Mouse (Mus musculus): Measurements from ENCODE around the gene Inhbb. TPM values are rescaled to one million over a fixed set of nuclear protein-coding genes. Genes with fewer than 3 reads are reported as not detected.

The Inhbb gene
- total RNA-seq, 4 experiments from 2014 or later: 3.7 to 5.1 (median 4.6) TPM

- DNase-seq (ENCODE audit: low spot score in 2 of 2): no peak
These were observed 1.7 kb downstream of the Inhbb start for GRCm38 (mm10) chr1:119420189-119420983.

DNA sequence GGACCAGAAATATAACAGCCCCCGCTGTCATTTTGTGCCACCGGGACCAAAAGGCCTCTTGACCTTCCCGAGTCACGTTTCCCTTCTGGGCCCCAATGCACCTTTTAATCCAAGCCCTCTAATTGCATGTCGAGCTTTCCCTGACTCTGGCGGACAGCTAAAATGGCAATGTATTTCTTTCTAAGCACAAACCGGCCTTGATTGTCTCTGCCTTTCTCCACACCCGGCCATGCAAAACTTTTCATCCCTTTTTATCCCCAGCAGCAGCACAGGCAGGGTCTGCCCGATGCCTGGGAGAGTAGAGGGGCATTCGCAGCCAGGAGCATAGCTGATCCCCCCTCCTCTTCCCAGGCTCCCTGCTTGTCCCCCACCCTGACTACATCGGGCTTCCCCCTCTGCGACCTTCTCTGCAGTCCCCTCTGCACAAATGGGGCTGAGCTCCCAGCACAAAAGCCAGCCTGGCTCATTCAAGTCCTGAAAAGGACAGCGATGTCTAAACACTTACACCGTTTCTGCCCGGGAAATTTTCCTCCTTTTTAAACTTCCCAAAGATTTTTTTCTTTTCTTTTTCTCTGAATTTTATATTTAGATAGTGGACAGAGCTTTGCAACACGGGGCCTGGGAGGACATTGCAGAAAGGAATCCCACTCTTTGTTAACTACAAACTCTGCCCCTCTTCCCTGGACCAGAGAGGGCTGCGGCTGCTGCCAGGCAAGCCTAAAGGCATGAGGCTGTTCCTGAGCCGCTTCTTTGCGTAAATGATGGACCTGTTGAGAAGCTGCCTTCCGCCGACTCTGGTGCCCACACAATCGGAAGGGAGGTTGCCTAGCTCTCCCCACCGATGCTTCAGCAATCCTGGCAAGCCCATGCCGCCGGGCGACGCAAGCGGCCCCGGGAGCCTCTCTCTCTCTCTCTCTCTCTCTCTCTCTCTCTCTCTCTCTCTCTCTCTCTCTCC is 2.6 kb downstream of the Inhbb start:
- no peak for DNase-seq (ENCODE audit: low spot score in 2 of 2)

- no peak for DNase-seq (ENCODE audit: low spot score in 2 of 2)
These were observed 4.1 kb downstream of the Inhbb start for GRCm38 (mm10) chr1:119417991-119418390.

GRCm38 (mm10) chr1:119417542-119417941 is 4.5 kb downstream of the Inhbb start:
- DNase-seq (ENCODE audit: low spot score in 2 of 2): no peak

DNA sequence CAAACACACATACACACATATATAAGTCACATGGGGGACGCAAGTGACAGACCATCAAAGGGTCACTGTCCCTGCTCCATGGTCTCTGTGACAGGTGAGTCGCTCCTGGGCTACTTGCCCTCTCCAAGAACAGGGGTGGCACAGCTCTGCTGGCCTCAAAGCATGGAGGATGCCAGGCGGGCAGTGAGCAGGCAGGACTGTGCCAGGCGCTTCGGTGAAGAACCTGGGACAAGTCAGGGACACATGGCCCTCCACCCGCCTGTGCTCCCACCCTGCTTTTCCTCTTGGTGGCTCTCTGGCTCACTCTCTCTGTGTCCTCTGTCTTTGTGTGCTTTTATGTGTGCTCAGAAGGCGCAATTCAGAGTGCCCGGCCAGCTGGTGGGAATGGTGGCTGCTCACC is 5.4 kb downstream of the Inhbb start:
- DNase-seq (ENCODE audit: low spot score in 2 of 2): no peak

DNA sequence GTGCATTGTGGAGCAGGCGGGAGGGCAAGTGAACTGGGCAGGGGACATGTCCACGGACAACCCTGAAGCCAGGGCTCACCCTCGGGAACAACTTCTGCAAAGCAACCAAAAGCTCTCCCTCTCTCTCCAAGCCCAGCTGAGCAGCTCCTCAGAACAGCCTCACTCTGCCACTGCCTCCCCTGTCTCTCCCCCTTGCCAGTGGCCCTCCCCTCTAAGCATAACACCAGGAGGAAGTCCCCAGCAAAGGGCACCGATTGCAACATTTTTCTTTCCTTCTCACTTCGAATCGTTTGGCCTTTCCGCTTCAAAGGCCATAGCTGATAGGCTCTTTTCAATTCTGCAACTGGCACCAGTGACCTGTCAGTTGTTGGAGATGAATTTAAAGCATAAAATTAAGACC is 5.9 kb downstream of the Inhbb start:
- DNase-seq (ENCODE audit: low spot score in 2 of 2): no peak

GRCm38 (mm10) chr1:119415151-119415550 is 6.9 kb downstream of the Inhbb start:
- no peak for DNase-seq (ENCODE audit: low spot score in 2 of 2)

DNA sequence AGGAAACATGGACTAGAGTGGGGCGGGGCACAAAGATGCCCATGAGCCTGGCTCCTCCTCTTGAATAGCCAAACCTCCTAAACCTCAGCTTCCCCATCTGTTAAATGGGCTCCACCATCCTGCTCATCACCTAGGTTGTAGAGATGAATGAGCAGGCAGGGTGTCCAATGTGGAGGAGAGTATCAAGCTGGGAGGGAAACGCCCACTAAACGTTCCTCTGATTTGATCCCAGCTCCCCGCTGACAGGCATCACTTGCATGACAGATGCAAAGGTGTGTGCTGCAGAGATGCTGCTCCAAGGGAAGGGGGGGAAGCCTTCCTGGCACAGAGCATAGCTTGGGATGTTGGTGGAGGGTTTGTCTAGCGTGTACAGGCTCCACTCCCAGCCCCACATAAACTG is 11.4 kb downstream of the Inhbb start:
- no peak for DNase-seq (ENCODE audit: low spot score in 2 of 2)

- no peak for DNase-seq (ENCODE audit: low spot score in 2 of 2)
These were observed 12.4 kb downstream of the Inhbb start for GRCm38 (mm10) chr1:119409599-119410168.

GRCm38 (mm10) chr1:119409106-119409505 is 12.9 kb downstream of the Inhbb start:
- no peak for DNase-seq (ENCODE audit: low spot score in 2 of 2)

DNA sequence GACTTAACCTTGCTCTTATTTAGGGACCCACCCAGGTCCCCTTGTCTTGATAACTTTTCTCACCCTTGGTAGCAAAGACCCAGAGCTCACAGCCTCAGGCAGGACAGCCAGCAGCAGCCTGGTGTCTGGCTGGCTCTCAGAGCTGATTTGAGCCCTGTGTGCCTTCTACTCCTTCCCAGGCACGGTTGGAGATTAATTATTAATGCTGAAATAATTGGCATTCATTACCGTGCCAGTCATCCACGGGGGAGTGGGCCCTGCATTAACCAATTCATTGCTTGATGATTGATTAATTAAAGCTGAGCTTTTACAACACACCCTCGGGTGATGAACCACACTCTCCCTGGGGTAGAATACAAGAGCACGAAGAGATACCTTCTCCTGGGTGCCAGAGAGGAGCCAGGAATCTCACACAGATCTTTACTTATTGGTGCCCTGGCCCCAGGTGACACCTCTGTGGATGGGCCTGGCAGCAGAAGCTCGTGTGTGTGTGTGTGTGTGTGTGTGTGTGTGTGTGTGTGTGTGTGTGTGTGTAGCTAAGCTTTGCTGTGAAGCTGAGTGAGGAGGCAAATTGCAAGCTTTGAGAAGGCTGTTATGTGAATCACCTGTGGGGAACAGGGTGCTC is 14.2 kb downstream of the Inhbb start:
- DNase-seq (ENCODE audit: low spot score in 2 of 2): no peak

GRCm38 (mm10) chr1:119404798-119405197 is 17.2 kb downstream of the Inhbb start:
- DNase-seq (ENCODE audit: low spot score in 2 of 2): no peak

- DNase-seq (ENCODE audit: low spot score in 2 of 2): no peak
These were observed 17.7 kb downstream of the Inhbb start for GRCm38 (mm10) chr1:119404341-119404740.

DNA sequence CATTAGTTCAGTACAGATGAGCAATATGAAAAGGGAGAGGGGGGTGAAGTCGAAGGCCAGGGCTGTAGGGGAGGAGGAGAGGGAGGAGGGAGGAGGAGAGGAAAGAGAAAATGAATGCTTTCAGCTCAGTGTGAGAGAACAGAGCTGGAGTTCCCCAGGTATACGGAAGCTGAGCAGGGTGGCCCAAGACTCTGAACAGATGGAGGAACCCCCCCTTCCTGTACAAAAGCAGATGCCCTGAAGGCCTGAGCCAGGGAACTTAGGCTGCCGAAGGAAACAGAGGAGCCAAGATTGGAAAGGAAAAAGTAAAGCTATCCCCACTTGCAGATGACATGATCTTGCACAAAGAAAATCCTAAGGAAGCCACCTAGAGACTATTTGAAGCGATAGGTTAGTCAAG is 20.8 kb downstream of the Inhbb start:
- DNase-seq (ENCODE audit: low spot score in 2 of 2): no peak

DNA sequence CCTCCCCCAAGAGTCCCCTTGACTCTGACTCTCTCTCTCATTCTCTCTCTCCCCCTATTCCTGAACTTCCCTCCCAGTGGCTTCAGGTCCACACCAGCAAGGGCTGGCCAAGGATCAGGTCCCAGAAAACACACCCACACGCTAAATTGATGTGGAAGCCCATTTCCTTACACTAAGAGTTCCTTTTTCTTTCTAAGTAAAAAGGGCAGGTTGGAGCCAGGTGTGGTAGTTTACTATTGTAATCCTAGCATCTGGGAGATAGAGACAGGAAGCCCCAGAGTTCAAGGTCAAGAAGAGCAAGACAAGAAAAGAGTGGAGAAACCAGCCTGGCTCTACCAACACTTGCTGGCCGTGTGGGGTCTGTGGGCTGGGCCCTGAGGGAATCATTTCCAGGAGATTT is 23.4 kb downstream of the Inhbb start:
- no peak for DNase-seq (ENCODE audit: low spot score in 2 of 2)

- no peak for DNase-seq (ENCODE audit: low spot score in 2 of 2)
These were observed 24.2 kb downstream of the Inhbb start for GRCm38 (mm10) chr1:119397839-119398238.

DNA sequence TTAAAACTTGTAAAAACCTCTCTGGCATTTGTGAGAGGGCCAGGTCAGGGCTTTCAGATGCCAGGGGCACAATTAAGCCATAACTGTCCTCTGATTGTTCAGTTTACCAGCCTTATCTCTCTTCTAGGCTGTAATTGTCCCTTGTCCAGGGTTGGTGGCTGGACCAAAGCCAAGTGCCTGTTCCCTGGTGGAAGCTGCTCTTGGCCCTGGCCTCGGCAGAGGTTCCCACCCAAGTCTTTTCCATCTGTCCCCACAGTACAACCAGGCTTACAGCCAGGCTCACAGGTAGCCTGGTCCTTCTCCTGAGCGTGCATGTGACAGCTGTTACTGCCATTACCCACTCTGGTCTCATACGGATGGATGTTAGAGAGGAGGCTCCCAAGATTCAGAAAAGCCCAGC is 30.7 kb downstream of the Inhbb start:
- no peak for DNase-seq (ENCODE audit: low spot score in 2 of 2)

DNA sequence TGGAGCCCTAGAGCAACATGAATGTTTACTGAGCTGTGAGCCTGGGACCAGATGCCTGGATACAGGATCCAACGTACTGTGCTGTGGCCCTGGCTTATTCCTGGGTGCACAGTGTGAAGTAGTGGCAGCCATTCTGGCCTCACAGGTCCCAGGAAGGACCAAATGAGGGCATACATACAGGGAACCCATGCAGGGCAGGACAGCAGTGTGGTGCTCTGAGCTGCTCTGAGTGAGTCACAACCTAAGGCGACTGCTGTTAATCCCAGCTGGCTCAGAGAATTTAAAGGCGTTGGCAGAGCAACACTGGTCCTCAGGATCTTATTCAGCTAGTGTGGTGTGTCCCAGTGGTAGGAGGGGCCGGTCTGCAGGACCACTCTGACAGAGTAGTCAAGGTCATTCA is 31.4 kb downstream of the Inhbb start:
- DNase-seq (ENCODE audit: low spot score in 2 of 2): no peak

DNA sequence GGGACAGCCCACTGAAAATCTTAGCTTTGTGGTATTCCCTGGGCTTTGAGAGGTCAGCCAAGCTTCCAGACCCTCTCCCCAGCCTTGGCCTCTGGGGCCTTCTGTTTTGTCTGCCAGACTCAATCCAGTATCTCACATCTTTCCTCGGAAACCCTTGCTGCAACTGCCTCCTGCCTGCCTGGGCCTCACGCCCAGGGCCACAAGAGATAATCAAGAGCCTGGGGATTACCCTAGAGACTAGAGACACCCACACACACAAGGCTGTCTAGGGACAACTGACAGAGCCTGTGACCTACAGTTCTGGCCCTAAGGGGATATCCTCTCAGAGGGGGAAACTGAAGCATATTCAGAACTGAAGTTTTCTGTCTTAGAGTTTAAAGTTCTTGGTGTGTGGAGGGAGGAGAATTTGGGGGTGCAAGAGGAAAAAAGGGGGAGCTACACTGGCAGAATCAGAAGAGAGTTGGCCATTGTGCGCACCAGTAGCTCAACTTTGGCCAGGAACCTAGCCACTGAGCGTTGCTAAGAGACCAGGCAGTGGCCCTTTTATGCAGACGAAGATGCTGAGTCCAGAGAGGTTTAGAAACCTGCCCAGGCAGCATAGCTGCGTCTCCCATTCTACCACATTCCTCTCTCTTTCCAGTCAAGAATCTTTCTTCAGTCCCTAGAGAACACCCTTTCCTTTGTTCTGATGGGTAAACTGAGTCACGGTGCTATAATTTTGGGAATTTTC is 32.1 kb downstream of the Inhbb start:
- no peak for DNase-seq (ENCODE audit: low spot score in 2 of 2)

DNA sequence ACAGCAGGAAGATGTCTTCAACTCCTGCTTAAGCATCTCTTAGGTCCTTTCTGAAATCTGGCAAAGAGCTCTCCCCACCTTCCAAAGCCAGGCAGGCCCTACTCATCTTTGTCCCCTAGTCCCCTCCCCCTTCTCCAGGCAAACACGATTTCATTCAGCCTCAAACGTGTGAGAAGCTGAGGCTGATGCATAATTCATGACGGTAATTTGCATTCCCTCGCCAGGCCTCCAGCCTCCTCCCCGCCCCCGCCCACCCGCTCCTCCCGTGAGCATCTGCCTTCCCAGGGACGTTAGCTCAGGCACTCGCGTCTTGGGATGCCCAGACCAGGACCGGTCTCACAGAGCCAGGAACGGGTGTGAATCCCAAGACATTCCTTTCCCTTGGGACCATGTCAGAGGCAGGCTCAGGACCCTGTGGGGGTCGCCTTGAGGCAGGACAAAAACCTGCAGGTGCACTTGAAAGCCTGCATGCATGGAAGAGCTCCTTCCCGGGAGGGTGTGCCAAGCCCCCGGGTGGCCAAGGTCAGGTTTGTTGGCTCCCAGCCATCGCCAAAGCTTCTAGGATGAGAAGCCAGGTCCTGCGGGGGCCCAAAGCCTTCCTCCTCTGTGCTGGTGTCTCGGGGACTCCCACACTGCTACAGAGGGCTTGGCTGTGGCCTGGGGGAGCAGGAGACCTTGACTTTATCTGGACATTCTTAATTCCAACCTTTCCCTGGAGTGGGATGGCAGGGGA is 33.2 kb downstream of the Inhbb start:
- DNase-seq (ENCODE audit: low spot score in 2 of 2): peak in 1 of 2 experiments; percentile 17
